Mouse (Mus musculus): ENCODE results near the gene Cdkn2d.
"Not testable (repeated sequence)": the region's sequence is repeated elsewhere in the genome, so short reads cannot be mapped to it uniquely, and the experiment has no call there.

Gene Cdkn2d

GRCm38 (mm10) chr9:21291022-21291787 lies at the start of gene Cdkn2d:
TSS of gene Cdkn2d (minus strand) at chr9:21291407.
- peak; percentile 100 for DNase-seq (ENCODE audit: low spot score in 2 of 2)

- peak in 1 of 2 experiments; percentile 22 for DNase-seq (ENCODE audit: low spot score in 2 of 2)
Observed at GRCm38 (mm10) chr9:21340411-21340810, 49.2 kb upstream of the Cdkn2d start.

GRCm38 (mm10) chr9:21337652-21338051 lies 46.4 kb upstream of the Cdkn2d start:
- peak; percentile 77 to 84 for DNase-seq (ENCODE audit: low spot score in 2 of 2)

- DNase-seq (ENCODE audit: low spot score in 2 of 2), result no peak
Observed at GRCm38 (mm10) chr9:21336491-21336890, 45.3 kb upstream of the Cdkn2d start.

GRCm38 (mm10) chr9:21335391-21335790 lies 44.2 kb upstream of the Cdkn2d start:
- no peak for DNase-seq (ENCODE audit: low spot score in 2 of 2)

GRCm38 (mm10) chr9:21334747-21335146 lies 43.5 kb upstream of the Cdkn2d start:
- no peak for DNase-seq (ENCODE audit: low spot score in 2 of 2)

GRCm38 (mm10) chr9:21333523-21333922 lies 42.3 kb upstream of the Cdkn2d start:
- no peak for DNase-seq (ENCODE audit: low spot score in 2 of 2)

GRCm38 (mm10) chr9:21332161-21333061 lies 41.2 kb upstream of the Cdkn2d start:
- no peak for DNase-seq (ENCODE audit: low spot score in 2 of 2)

GRCm38 (mm10) chr9:21331365-21332140 lies 40.3 kb upstream of the Cdkn2d start:
- no peak for DNase-seq (ENCODE audit: low spot score in 2 of 2)

- no peak for DNase-seq (ENCODE audit: low spot score in 2 of 2)
Observed at GRCm38 (mm10) chr9:21329699-21330289, 38.6 kb upstream of the Cdkn2d start.

GRCm38 (mm10) chr9:21329041-21329440 lies 37.8 kb upstream of the Cdkn2d start:
- no peak for DNase-seq (ENCODE audit: low spot score in 2 of 2)

- no peak for DNase-seq (ENCODE audit: low spot score in 2 of 2)
Observed at GRCm38 (mm10) chr9:21328041-21328440, 36.8 kb upstream of the Cdkn2d start.

GRCm38 (mm10) chr9:21327569-21327968 lies 36.4 kb upstream of the Cdkn2d start:
- DNase-seq (ENCODE audit: low spot score in 2 of 2), result no peak

GRCm38 (mm10) chr9:21324269-21324668 lies 33.1 kb upstream of the Cdkn2d start:
- no peak for DNase-seq (ENCODE audit: low spot score in 2 of 2)

GRCm38 (mm10) chr9:21322917-21323297 lies 31.7 kb upstream of the Cdkn2d start:
- not testable (repeated sequence) for DNase-seq (ENCODE audit: low spot score in 2 of 2)

GRCm38 (mm10) chr9:21322211-21322916 lies 31.2 kb upstream of the Cdkn2d start:
- DNase-seq (ENCODE audit: low spot score in 2 of 2), result no peak

- no peak for DNase-seq (ENCODE audit: low spot score in 2 of 2)
Observed at GRCm38 (mm10) chr9:21321513-21321835, 30.3 kb upstream of the Cdkn2d start.

GRCm38 (mm10) chr9:21320619-21321512 lies 29.7 kb upstream of the Cdkn2d start, which contains the start of gene Slc44a2:
TSS of gene Slc44a2 (plus strand) at chr9:21320698.
- peak; percentile 82 to 84 for DNase-seq (ENCODE audit: low spot score in 2 of 2)

GRCm38 (mm10) chr9:21320280-21320618 lies 29.0 kb upstream of the Cdkn2d start:
- no peak for DNase-seq (ENCODE audit: low spot score in 2 of 2)

GRCm38 (mm10) chr9:21319503-21319902 lies 28.3 kb upstream of the Cdkn2d start:
- no peak for DNase-seq (ENCODE audit: low spot score in 2 of 2)

Data from urinary bladder, postnatal 36 days (tissue).